28 mouse cellular contexts compared by ENCODE assay signal in the genomic region with DNA sequence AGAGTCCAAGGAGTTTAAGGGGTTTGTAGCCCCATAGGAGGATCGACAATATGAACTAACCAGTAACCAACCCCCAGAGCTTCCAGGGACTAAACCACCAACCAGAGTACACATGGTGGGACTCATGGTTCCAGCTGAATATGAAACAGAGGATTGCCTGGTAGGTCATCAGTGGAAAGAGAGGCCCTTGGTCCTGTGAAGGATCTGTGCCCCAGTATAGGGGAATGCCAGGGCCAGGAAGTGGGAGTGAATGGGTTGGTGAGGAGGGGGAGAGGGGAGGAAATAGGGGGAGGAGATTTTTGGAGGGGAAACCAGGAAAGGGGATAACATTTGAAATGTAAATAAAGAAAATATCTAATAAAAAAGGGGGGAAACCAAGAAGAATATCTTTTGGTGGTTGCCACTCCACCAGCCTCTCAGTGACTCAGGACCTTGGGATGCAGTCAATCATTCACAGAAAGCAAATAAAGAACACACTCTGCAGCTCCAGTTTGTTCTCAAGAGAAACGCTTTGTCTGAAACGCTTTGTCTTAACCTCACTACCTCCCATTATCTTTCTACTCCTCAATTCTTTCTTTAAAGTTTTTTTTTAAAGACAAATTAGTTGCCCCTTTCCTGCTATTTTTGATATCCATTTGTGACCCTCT. TPM values are rescaled to one million over a fixed set of nuclear protein-coding genes. Genes with fewer than 3 reads are reported as not detected.
DNase-seq lines count a peak whose midpoint lies in the region; ATAC-seq and TF ChIP-seq lines count a peak whose summit lies in the region.
"Had no signal": no experiment of that assay in that cellular context is flagged by ENCODE, and none has a peak within 500 bp of the region (broad histone marks: within the 10 kb centered on the region; RNA-seq: fewer than 3 reads in every experiment).

No protein-coding gene starts in this region.

- DNase-seq in kidney, postnatal 4 days = no peak
- peak; percentile 58 for DNase-seq in lung, postnatal 0 days (ENCODE audit: low spot score)
- no peak for DNase-seq in lung, postnatal 14 days
- DNase-seq in heart, adult 11 months = no peak
- DNase-seq in midbrain, embryonic 10.5 days (ENCODE audit: low spot score) = no peak
- DNase-seq: adrenal gland, postnatal 36 days; cerebellum, adult 11 months; cerebellum, postnatal 10 days; gastrocnemius, postnatal 10 days; retina, postnatal 1 day; thymus, adult 2 months; thymus, postnatal 4 days had no signal

- peak; percentile 86; the same call in 1 of the 2 replicates for ATAC-seq in kidney, embryonic 15.5 days (replicated peaks; ENCODE audit: low FRiP score)
- ATAC-seq in lung, postnatal 0 days = peak; percentile 71
- ATAC-seq in intestine, embryonic 16.5 days = peak; percentile 96
- ATAC-seq in stomach, embryonic 16.5 days (ENCODE audit: insufficient read depth, low FRiP score) = peak; percentile 64; the same call in 1 of the 2 replicates
- ATAC-seq: forebrain, embryonic 16.5 days; hindbrain, embryonic 16.5 days; liver, embryonic 12.5 days; midbrain, embryonic 16.5 days had no signal

- 0 out of 2 replicates have a peak, but pooled peaks have one; percentile 15 for TF ChIP-seq EP300 in lung, postnatal 0 days (IDR thresholded peaks at IDR 0.05)

- TF ChIP-seq CTCF in lung, postnatal 0 days (IDR thresholded peaks at IDR 0.05) = no peak

- no peaks in the 10 kb centered on the region for H3K36me3 ChIP-seq in kidney, embryonic 15.5 days
- no peaks in the 10 kb centered on the region for H3K36me3 ChIP-seq in lung, postnatal 0 days (ENCODE audit: insufficient read depth, low read length)
- H3K36me3 ChIP-seq in intestine, embryonic 16.5 days (ENCODE audit: control insufficient read depth, insufficient read depth, low read length) = no peaks in the 10 kb centered on the region
- H3K36me3 ChIP-seq in stomach, embryonic 16.5 days (ENCODE audit: control insufficient read depth, insufficient read depth, low read length) = no peaks in the 10 kb centered on the region
- H3K36me3 ChIP-seq in midbrain, embryonic 10.5 days = no peaks in the 10 kb centered on the region
- H3K36me3 ChIP-seq: embryonic facial prominence, embryonic 10.5 days; liver, embryonic 12.5 days; lung, embryonic 15.5 days; neural tube, embryonic 13.5 days had no signal

- H3K27ac ChIP-seq in kidney, embryonic 15.5 days = peak overlapping the region; percentile 51; the same call in 1 of the 2 replicates
- H3K27ac ChIP-seq in lung, postnatal 0 days (ENCODE audit: low read length) = no peak overlapping the region
- H3K27ac ChIP-seq in intestine, embryonic 16.5 days (ENCODE audit: low read length) = no peak overlapping the region; the same call in 1 of the 2 replicates
- H3K27ac ChIP-seq in stomach, embryonic 16.5 days (ENCODE audit: low read length) = no peak overlapping the region
- no peak overlapping the region for H3K27ac ChIP-seq in midbrain, embryonic 10.5 days (replicated peaks)
- H3K27ac ChIP-seq: embryonic facial prominence, embryonic 10.5 days; liver, embryonic 12.5 days; lung, embryonic 15.5 days; neural tube, embryonic 13.5 days had no signal

- H3K4me1 ChIP-seq in kidney, embryonic 15.5 days = 0 out of 2 replicates have a peak, but pooled peaks cover 3% of the 10 kb centered on the region
- no peaks in the 10 kb centered on the region for H3K4me1 ChIP-seq in lung, postnatal 0 days (ENCODE audit: insufficient read depth, low read depth, low read length)
- H3K4me1 ChIP-seq in intestine, embryonic 16.5 days (ENCODE audit: control insufficient read depth, insufficient read depth, low read length) = no peaks in the 10 kb centered on the region; the same call in 1 of the 2 replicates
- H3K4me1 ChIP-seq in stomach, embryonic 16.5 days (ENCODE audit: control insufficient read depth, insufficient read depth, low read length) = no peaks in the 10 kb centered on the region
- no peaks in the 10 kb centered on the region for H3K4me1 ChIP-seq in midbrain, embryonic 10.5 days
- H3K4me1 ChIP-seq: embryonic facial prominence, embryonic 10.5 days; liver, embryonic 12.5 days; lung, embryonic 15.5 days; neural tube, embryonic 13.5 days had no signal

- no peak overlapping the region for H3K9ac ChIP-seq in kidney, embryonic 15.5 days
- H3K9ac ChIP-seq in lung, postnatal 0 days (replicated peaks; ENCODE audit: low read depth) = no peak overlapping the region
- no peak overlapping the region for H3K9ac ChIP-seq in intestine, embryonic 16.5 days (ENCODE audit: low read depth, low read length)
- no peak overlapping the region for H3K9ac ChIP-seq in stomach, embryonic 16.5 days (ENCODE audit: low read length)
- H3K9ac ChIP-seq: liver, embryonic 12.5 days; lung, embryonic 15.5 days; neural tube, embryonic 13.5 days had no signal

- H3K27me3 ChIP-seq in kidney, embryonic 15.5 days = no peaks in the 10 kb centered on the region
- no peaks in the 10 kb centered on the region for H3K27me3 ChIP-seq in lung, postnatal 0 days (replicated peaks; ENCODE audit: insufficient read depth, low read length)
- H3K27me3 ChIP-seq in intestine, embryonic 16.5 days (replicated peaks; ENCODE audit: control insufficient read depth, insufficient read depth, low read length) = no peaks in the 10 kb centered on the region
- no peaks in the 10 kb centered on the region for H3K27me3 ChIP-seq in stomach, embryonic 16.5 days (ENCODE audit: control insufficient read depth, insufficient read depth, low read length)
- H3K27me3 ChIP-seq in midbrain, embryonic 10.5 days (ENCODE audit: low read depth, poor library complexity, severe bottlenecking) = no peaks in the 10 kb centered on the region
- H3K27me3 ChIP-seq: liver, embryonic 12.5 days; lung, embryonic 15.5 days; neural tube, embryonic 13.5 days had no signal

- H3K4me3 ChIP-seq in kidney, embryonic 15.5 days (replicated peaks) = no peak overlapping the region
- no peak overlapping the region for H3K4me3 ChIP-seq in lung, postnatal 0 days (ENCODE audit: low read depth, low read length)
- no peak overlapping the region for H3K4me3 ChIP-seq in intestine, embryonic 16.5 days (ENCODE audit: low read length)
- H3K4me3 ChIP-seq in stomach, embryonic 16.5 days (replicated peaks; ENCODE audit: low read length) = no peak overlapping the region
- H3K4me3 ChIP-seq in midbrain, embryonic 10.5 days = no peak overlapping the region
- H3K4me3 ChIP-seq: embryonic facial prominence, embryonic 10.5 days; liver, embryonic 12.5 days; lung, embryonic 15.5 days; myocyte; neural tube, embryonic 13.5 days had no signal

- no peaks in the 10 kb centered on the region for H3K9me3 ChIP-seq in kidney, embryonic 15.5 days (replicated peaks)
- H3K9me3 ChIP-seq in lung, postnatal 0 days (ENCODE audit: low read length) = no peaks in the 10 kb centered on the region
- no peaks in the 10 kb centered on the region for H3K9me3 ChIP-seq in intestine, embryonic 16.5 days (ENCODE audit: control insufficient read depth, low read length)
- no peaks in the 10 kb centered on the region for H3K9me3 ChIP-seq in stomach, embryonic 16.5 days (replicated peaks; ENCODE audit: control insufficient read depth, low read length)
- no peaks in the 10 kb centered on the region for H3K9me3 ChIP-seq in midbrain, embryonic 10.5 days (replicated peaks)
- H3K9me3 ChIP-seq: embryonic facial prominence, embryonic 10.5 days; liver, embryonic 12.5 days; lung, embryonic 15.5 days; neural tube, embryonic 13.5 days had no signal

- WGBS in kidney, embryonic 15.5 days = 52% methylated on average over 3 of the region's 3 CpGs
- 43% methylated on average over 3 of the region's 3 CpGs for whole genome bisulfite sequencing in lung, postnatal 0 days
- WGBS in intestine, embryonic 16.5 days = 56% methylated on average over 3 of the region's 3 CpGs
- WGBS in stomach, embryonic 16.5 days = 57% methylated on average over 3 of the region's 3 CpGs
- 79% methylated on average over 3 of the region's 3 CpGs for WGBS in midbrain, embryonic 10.5 days

- no peak overlapping the region for H3K4me2 ChIP-seq in kidney, embryonic 15.5 days
- no peak overlapping the region for H3K4me2 ChIP-seq in lung, postnatal 0 days (replicated peaks; ENCODE audit: low read depth, low read length)
- no peak overlapping the region for H3K4me2 ChIP-seq in intestine, embryonic 16.5 days (ENCODE audit: low read depth, low read length)
- H3K4me2 ChIP-seq in stomach, embryonic 16.5 days (ENCODE audit: low read depth, low read length) = no peak overlapping the region
- H3K4me2 ChIP-seq: heart, embryonic 11.5 days; liver, embryonic 12.5 days; lung, embryonic 15.5 days; neural tube, embryonic 13.5 days had no signal

RNA-seq across cellular contexts. Expression of a gene that starts 23.0 kb away (rescaled TPM):
- polyA plus RNA-seq in kidney, embryonic 15.5 days (2015; fragmentation: Nextera tagmentation; extraction: Ambion mirVana) = 98.7 and 118 TPM in 2 replicates
- 2.1 and 2.3 TPM in 2 replicates for polyA plus RNA-seq in lung, postnatal 0 days (2015; fragmentation: Nextera tagmentation; extraction: Ambion mirVana)
- 107 and 111 TPM in 2 replicates for polyA plus RNA-seq in intestine, embryonic 16.5 days (2015; fragmentation: Nextera tagmentation; extraction: Ambion mirVana)
- 11.0 and 11.6 TPM in 2 replicates for polyA plus RNA-seq in stomach, embryonic 16.5 days (2015; fragmentation: Nextera tagmentation; extraction: Ambion mirVana)
- 0.62 and 0.80 TPM in 2 replicates for polyA plus RNA-seq in midbrain, embryonic 10.5 days (2016; fragmentation: Nextera tagmentation; extraction: Ambion mirVana)
- polyA plus RNA-seq: cortical plate, adult 2 months; forebrain, embryonic 16.5 days; heart, embryonic 11.5 days; heart, postnatal 0 days; hindbrain, embryonic 16.5 days; liver, embryonic 12.5 days; midbrain, embryonic 16.5 days; myocyte; neural tube, embryonic 13.5 days had no signal

RNA-seq across cellular contexts. Expression of a gene that starts 33.2 kb away (rescaled TPM):
- polyA plus RNA-seq in kidney, embryonic 15.5 days (2015; fragmentation: Nextera tagmentation; extraction: Ambion mirVana) = not detected in 2 replicates
- not detected in 2 replicates for polyA plus RNA-seq in lung, postnatal 0 days (2015; fragmentation: Nextera tagmentation; extraction: Ambion mirVana)
- not detected in 2 replicates for polyA plus RNA-seq in intestine, embryonic 16.5 days (2015; fragmentation: Nextera tagmentation; extraction: Ambion mirVana)
- 1.0 and 3.2 TPM in 2 replicates for polyA plus RNA-seq in stomach, embryonic 16.5 days (2015; fragmentation: Nextera tagmentation; extraction: Ambion mirVana)
- not detected in 2 replicates for polyA plus RNA-seq in midbrain, embryonic 10.5 days (2016; fragmentation: Nextera tagmentation; extraction: Ambion mirVana)
- polyA plus RNA-seq: cortical plate, adult 2 months; embryonic facial prominence, embryonic 10.5 days; forebrain, embryonic 16.5 days; heart, embryonic 11.5 days; heart, postnatal 0 days; hindbrain, embryonic 16.5 days; limb, embryonic 11.5 days; liver, embryonic 12.5 days; lung, embryonic 15.5 days; midbrain, embryonic 16.5 days; myocyte; neural tube, embryonic 13.5 days; spleen, adult 2 months; thymus, adult 2 months had no signal
